Mouse (Mus musculus): ENCODE data around the gene Galnt12.
A peak's percentile ranks its signal among the peaks of the same experiment; 100 is the strongest.
"Not testable (repeated sequence)": the region's sequence is repeated elsewhere in the genome, so short reads cannot be mapped to it uniquely, and the experiment has no call there.

Galnt12 gene

GRCm38 (mm10) chr4:47091493-47092386 is at the start of gene Galnt12:
Galnt12 (plus strand) TSS chr4:47091909.
- DNase-seq: peak in 1 of 2 experiments; percentile 14

- no peak for DNase-seq
Observed at GRCm38 (mm10) chr4:47043866-47044265, 47.8 kb upstream of the Galnt12 start.

- DNase-seq: no peak
Observed at GRCm38 (mm10) chr4:47046974-47047373, 44.7 kb upstream of the Galnt12 start.

GRCm38 (mm10) chr4:47047765-47048164 is 43.9 kb upstream of the Galnt12 start:
- DNase-seq: no peak

- DNase-seq: no peak
Observed at GRCm38 (mm10) chr4:47049216-47049615, 42.5 kb upstream of the Galnt12 start.

- DNase-seq: peak; percentile 81 to 84
Observed at GRCm38 (mm10) chr4:47050167-47050566, 41.5 kb upstream of the Galnt12 start.

GRCm38 (mm10) chr4:47050642-47051381 is 40.9 kb upstream of the Galnt12 start:
- no peak for DNase-seq

GRCm38 (mm10) chr4:47051905-47052304 is 39.8 kb upstream of the Galnt12 start:
- DNase-seq: peak in 1 of 2 experiments; percentile 26

GRCm38 (mm10) chr4:47055170-47055569 is 36.5 kb upstream of the Galnt12 start:
- DNase-seq: not testable (repeated sequence)

- no peak for DNase-seq
Observed at GRCm38 (mm10) chr4:47055570-47056080, 36.1 kb upstream of the Galnt12 start.

- peak; percentile 62 to 65 for DNase-seq
Observed at GRCm38 (mm10) chr4:47056791-47057509, 34.8 kb upstream of the Galnt12 start, which contains the start of gene Anks6. Anks6 (minus strand) TSS chr4:47057427.

GRCm38 (mm10) chr4:47057510-47058325 is 34.0 kb upstream of the Galnt12 start:
- DNase-seq: peak in 1 of 2 experiments; percentile 35

GRCm38 (mm10) chr4:47060900-47061299 is 30.8 kb upstream of the Galnt12 start:
- no peak for DNase-seq

- peak; percentile 14 to 57 for DNase-seq
Observed at GRCm38 (mm10) chr4:47075054-47075453, 16.7 kb upstream of the Galnt12 start.

- no peak for DNase-seq
Observed at GRCm38 (mm10) chr4:47079997-47080646, 11.6 kb upstream of the Galnt12 start.

- no peak for DNase-seq
Observed at GRCm38 (mm10) chr4:47080647-47081010, 11.1 kb upstream of the Galnt12 start.

- DNase-seq: no peak
Observed at GRCm38 (mm10) chr4:47083824-47084223, 7.9 kb upstream of the Galnt12 start.

- DNase-seq: no peak
Observed at GRCm38 (mm10) chr4:47088671-47089070, 3.0 kb upstream of the Galnt12 start.

GRCm38 (mm10) chr4:47092387-47093021 is 795 bp downstream of the Galnt12 start:
- peak in 1 of 2 experiments; percentile 13 for DNase-seq

- no peak for DNase-seq
Observed at GRCm38 (mm10) chr4:47093161-47093560, 1.5 kb downstream of the Galnt12 start.

GRCm38 (mm10) chr4:47093647-47094046 is 1.9 kb downstream of the Galnt12 start:
- no peak for DNase-seq
